Mouse (Mus musculus) spleen, adult 2 months (tissue): Measurements from ENCODE around the gene Ntpcr. TPM values are rescaled to one million over a fixed set of nuclear protein-coding genes. Genes with fewer than 3 reads are reported as not detected.

ENCODE experiments used
- DNase-seq, 2 experiments: peaks; one replicate each; pipeline versions ENCODE4 v3.0.0 to v3.0.0-alpha.2; 2012 to 2021; ENCODE audit warnings: low spot score in 2 of 2, low read depth in 1 of 2
- H3K27ac ChIP-seq: fragments of 200-500 bp; 2 replicates; pipeline ENCODE4 v1.5.1; 2012; ENCODE audit warnings: low read length, inconsistent platforms; ENCODE audit not compliant: insufficient read depth
- H3K27me3 ChIP-seq: fragments of 200-500 bp; 2 replicates; pipeline ENCODE4 v1.6.1; 2012; ENCODE audit warnings: mild to moderate bottlenecking, moderate library complexity, low read length, inconsistent platforms; ENCODE audit not compliant: control insufficient read depth, insufficient read depth
- H3K36me3 ChIP-seq: fragments of 200-500 bp; 2 replicates; pipeline ENCODE4 v1.6.1; 2012; ENCODE audit warnings: mild to moderate bottlenecking, low read length, inconsistent platforms; ENCODE audit not compliant: control insufficient read depth, insufficient read depth
- H3K4me1 ChIP-seq: fragments of 200-500 bp; 2 replicates; pipeline ENCODE4 v1.6.1; 2011; ENCODE audit warnings: inconsistent platforms; ENCODE audit not compliant: control insufficient read depth, insufficient read depth, insufficient read length
- H3K4me3 ChIP-seq: fragments of 200-500 bp; 2 replicates; pipeline ENCODE4 v1.5.1; 2011; ENCODE audit warnings: mild to moderate bottlenecking, inconsistent platforms; ENCODE audit not compliant: insufficient read depth, insufficient read length; ENCODE audit errors: extremely low read depth
- CTCF ChIP-seq: fragments of 200-500 bp; IDR thresholded peaks from 2 replicates; pipeline ENCODE4 v1.5.1; 2011; ENCODE audit warnings: mild to moderate bottlenecking, inconsistent platforms; ENCODE audit not compliant: insufficient read depth, insufficient read length, insufficient replicate concordance; ENCODE audit errors: extremely low read depth
- POLR2A ChIP-seq: fragments of 200-500 bp; IDR thresholded peaks from 2 replicates; pipeline ENCODE4 v1.6.1; 2011; ENCODE audit warnings: low read depth, low read length, inconsistent platforms
- WGBS: fragments of 180-500 bp; shearing (Covaris S2); methylation state at CpG from one replicate; pipeline ENCODE4 v1.1.7; 2018; 5-methylcytosine and 5-hydroxymethylcytosine counted together
- polyA plus RNA-seq: library from polyadenylated mRNA; depleted of rRNA; stranded (reverse); fragments of >200 nt; gene quantifications from 2 replicates; pipeline ENCODE4 v1.2.3, GENCODE M21; 2012; rRNA removed

The Ntpcr gene
- polyA plus RNA-seq, 1 experiment: 11.8 TPM

GRCm38 (mm10) chr8:125782161-125782560, 52.4 kb downstream of the Ntpcr start:
- 89% methylated on average over 3 of the region's 3 CpGs for WGBS
- Histone ChIP-seq H3K27ac (no peak overlapping the region), H3K36me3 (no peaks in the 10 kb centered on the region), H3K4me1 (no peaks in the 10 kb centered on the region), H3K4me3 (no peak overlapping the region), H3K27me3 (no peaks in the 10 kb centered on the region)
- DNase-seq: no peak
- TF ChIP-seq CTCF: no peak

- WGBS: 81% methylated on average over 7 of the region's 7 CpGs
- no peaks in the 10 kb centered on the region for H3K36me3 ChIP-seq
- H3K4me1 ChIP-seq: no peaks in the 10 kb centered on the region
- no peaks in the 10 kb centered on the region for H3K27me3 ChIP-seq
- no peak overlapping the region for H3K27ac ChIP-seq
- no peak overlapping the region for H3K4me3 ChIP-seq
- no peak for TF ChIP-seq CTCF
- no peak for TF ChIP-seq POLR2A
- no peak for DNase-seq
Measured at GRCm38 (mm10) chr8:125786886-125787285, 57.1 kb downstream of the Ntpcr start.

GRCm38 (mm10) chr8:125792816-125793455, 63.2 kb downstream of the Ntpcr start:
- WGBS: 64% methylated on average over 9 of the region's 9 CpGs
- Histone ChIP-seq H3K36me3 (no peaks in the 10 kb centered on the region), H3K4me1 (no peaks in the 10 kb centered on the region), H3K27ac (no peak overlapping the region), H3K4me3 (no peak overlapping the region), H3K27me3 (no peaks in the 10 kb centered on the region)
- DNase-seq: no peak
- no peak for TF ChIP-seq POLR2A
- TF ChIP-seq CTCF: no peak

- TF ChIP-seq POLR2A: no peak
- TF ChIP-seq CTCF: no peak
Measured at GRCm38 (mm10) chr8:125795341-125795740, 65.6 kb downstream of the Ntpcr start.

GRCm38 (mm10) chr8:125796970-125797369, 67.2 kb downstream of the Ntpcr start:
- Histone ChIP-seq H3K27me3 (no peaks in the 10 kb centered on the region), H3K4me1 (no peaks in the 10 kb centered on the region), H3K27ac (no peak overlapping the region), H3K4me3 (no peak overlapping the region), H3K36me3 (no peaks in the 10 kb centered on the region)
- DNase-seq: no peak
- TF ChIP-seq POLR2A: no peak
- no peak for TF ChIP-seq CTCF
- WGBS: 89% methylated on average over 2 of the region's 2 CpGs

More at GRCm38 (mm10) chr8:125795341-125795740, 65.6 kb downstream of the Ntpcr start:
- Histone ChIP-seq H3K27ac (no peak overlapping the region), H3K4me1 (no peaks in the 10 kb centered on the region), H3K36me3 (no peaks in the 10 kb centered on the region), H3K4me3 (no peak overlapping the region), H3K27me3 (no peaks in the 10 kb centered on the region)
- WGBS: 92% methylated on average over 2 of the region's 2 CpGs
- no peak for DNase-seq

Other genes with a start within 250 kb of the Ntpcr start
- 9.7 and 12.1 TPM in 2 replicates for gene Sipa1l2, start 160.2 kb upstream of the Ntpcr start, polyA plus RNA-seq
- 0.88 and 1.7 TPM in 2 replicates for gene Map10, start 60.1 kb upstream of the Ntpcr start, polyA plus RNA-seq
- gene Pcnx2, start 168.4 kb downstream of the Ntpcr start, polyA plus RNA-seq: 0.20 and 0.36 TPM in 2 replicates
- gene Map3k21, start 180.5 kb downstream of the Ntpcr start, polyA plus RNA-seq: 0.02 and 0.06 TPM in 2 replicates